Mouse (Mus musculus): ENCODE measurements around the gene Kcnj12. TPM values are rescaled to one million over a fixed set of nuclear protein-coding genes. Genes with fewer than 3 reads are reported as not detected.

The Kcnj12 gene
- total and polyA plus RNA-seq, 3 experiments = not detected

- DNase-seq (ENCODE audit: low read depth, low spot score) = no peak
- Histone ChIP-seq H3K4me3 (ENCODE audit: control insufficient read depth in 1 of 2, insufficient read depth in 1 of 2, low read depth in 2 of 2, low read length in 2 of 2) (no peak overlapping the region), H3K27me3 (ENCODE audit: control insufficient read depth in 1 of 2, insufficient read depth in 2 of 2, low read length in 2 of 2) (peaks cover 2 to 13% of the 10 kb centered on the region in 2 experiments; a peak in 3 of 4 replicates), H3K4me1 (ENCODE audit: control insufficient read depth in 1 of 2, insufficient read depth in 2 of 2, low read length in 2 of 2) (no peaks in the 10 kb centered on the region), H3K36me3 (ENCODE audit: control insufficient read depth in 1 of 2, insufficient read depth in 2 of 2, low read length in 2 of 2) (no peaks in the 10 kb centered on the region), H3K9ac (ENCODE audit: control insufficient read depth, low read depth, low read length, poor library complexity, severe bottlenecking) (no peak overlapping the region), H3K27ac (ENCODE audit: control insufficient read depth, low read depth, low read length) (no peak overlapping the region), H3K9me3 (replicated peaks; ENCODE audit: insufficient read depth, low read length) (no peaks in the 10 kb centered on the region), H3K79me2 (ENCODE audit: control insufficient read depth, insufficient read depth, low read length, poor library complexity) (no peaks in the 10 kb centered on the region)
- TF ChIP-seq MEF2A (IDR thresholded peaks at IDR 0.05; ENCODE audit: extremely low read depth, insufficient replicate concordance, low read depth, low read length, poor library complexity, severe bottlenecking) (no peak), CTCF (IDR thresholded peaks at IDR 0.05 in 2 of 3, conservative IDR thresholded peaks at IDR 0.05 in 1 of 3; ENCODE audit: control insufficient read depth in 1 of 3, insufficient read depth in 1 of 3, low read depth in 2 of 3, low read length in 3 of 3, poor library complexity in 1 of 3, severe bottlenecking in 1 of 3) (peak in 2 of 3 experiments; percentile 24 to 28; a peak in 2 of 6 replicates)
Measured at GRCm38 (mm10) chr11:60976234-60976633, 46.1 kb upstream of the Kcnj12 start.

GRCm38 (mm10) chr11:60976742-60977141 is 45.6 kb upstream of the Kcnj12 start:
- no peaks in the 10 kb centered on the region for H3K79me2 ChIP-seq (ENCODE audit: control insufficient read depth, insufficient read depth, low read length, poor library complexity)
- peak; percentile 64 for DNase-seq (ENCODE audit: low read depth, low spot score)
- H3K27me3 ChIP-seq (ENCODE audit: control insufficient read depth in 1 of 2, insufficient read depth in 2 of 2, low read length in 2 of 2) = peaks cover 2 to 13% of the 10 kb centered on the region in 2 experiments; a peak in 3 of 4 replicates
- H3K4me3 ChIP-seq (ENCODE audit: control insufficient read depth in 1 of 2, insufficient read depth in 1 of 2, low read depth in 2 of 2, low read length in 2 of 2) = no peak overlapping the region
- TF ChIP-seq CTCF (IDR thresholded peaks at IDR 0.05 in 2 of 3, conservative IDR thresholded peaks at IDR 0.05 in 1 of 3; ENCODE audit: control insufficient read depth in 1 of 3, insufficient read depth in 1 of 3, low read depth in 2 of 3, low read length in 3 of 3, poor library complexity in 1 of 3, severe bottlenecking in 1 of 3) (peak in 2 of 3 experiments; percentile 46 to 59; a peak in 4 of 6 replicates), SMC3 (IDR thresholded peaks at IDR 0.05; ENCODE audit: low read depth, low read length) (peak; percentile 58), TAL1 (IDR thresholded peaks at IDR 0.05; ENCODE audit: low read length) (no peak), POLR2AphosphoS5 (IDR thresholded peaks at IDR 0.05; ENCODE audit: borderline replicate concordance, low read depth, low read length) (no peak), RAD21 (IDR thresholded peaks at IDR 0.05; ENCODE audit: low read depth, low read length) (peak; percentile 29), ZC3H11A (IDR thresholded peaks at IDR 0.05; ENCODE audit: low read depth, low read length) (no peak)
- H3K4me1 ChIP-seq (ENCODE audit: control insufficient read depth in 1 of 2, insufficient read depth in 2 of 2, low read length in 2 of 2) = no peaks in the 10 kb centered on the region
- no peaks in the 10 kb centered on the region for H3K9me3 ChIP-seq (replicated peaks; ENCODE audit: insufficient read depth, low read length)
- H3K36me3 ChIP-seq (ENCODE audit: control insufficient read depth in 1 of 2, insufficient read depth in 2 of 2, low read length in 2 of 2) = no peaks in the 10 kb centered on the region
- H3K27ac ChIP-seq (ENCODE audit: control insufficient read depth, low read depth, low read length) = no peak overlapping the region
- H3K9ac ChIP-seq (ENCODE audit: control insufficient read depth, low read depth, low read length, poor library complexity, severe bottlenecking) = no peak overlapping the region

- no peak for DNase-seq (ENCODE audit: low read depth, low spot score)
- H3K27ac ChIP-seq (ENCODE audit: control insufficient read depth, low read depth, low read length) = no peak overlapping the region
- H3K9me3 ChIP-seq (replicated peaks; ENCODE audit: insufficient read depth, low read length) = no peaks in the 10 kb centered on the region
- no peak for TF ChIP-seq RAD21 (IDR thresholded peaks at IDR 0.05; ENCODE audit: low read depth, low read length)
- no peak overlapping the region for H3K9ac ChIP-seq (ENCODE audit: control insufficient read depth, low read depth, low read length, poor library complexity, severe bottlenecking)
- no peaks in the 10 kb centered on the region for H3K36me3 ChIP-seq (ENCODE audit: control insufficient read depth in 1 of 2, insufficient read depth in 2 of 2, low read length in 2 of 2)
- no peak overlapping the region for H3K4me3 ChIP-seq (ENCODE audit: control insufficient read depth in 1 of 2, insufficient read depth in 1 of 2, low read depth in 2 of 2, low read length in 2 of 2)
- peaks cover 2 to 11% of the 10 kb centered on the region in 2 experiments; a peak in 3 of 4 replicates for H3K27me3 ChIP-seq (ENCODE audit: control insufficient read depth in 1 of 2, insufficient read depth in 2 of 2, low read length in 2 of 2)
- no peaks in the 10 kb centered on the region for H3K79me2 ChIP-seq (ENCODE audit: control insufficient read depth, insufficient read depth, low read length, poor library complexity)
- H3K4me1 ChIP-seq (ENCODE audit: control insufficient read depth in 1 of 2, insufficient read depth in 2 of 2, low read length in 2 of 2) = no peaks in the 10 kb centered on the region
Measured at GRCm38 (mm10) chr11:60977153-60977552, 45.2 kb upstream of the Kcnj12 start.

GRCm38 (mm10) chr11:60978658-60979057 is 43.7 kb upstream of the Kcnj12 start:
- Histone ChIP-seq H3K27ac (ENCODE audit: control insufficient read depth, low read depth, low read length) (no peak overlapping the region), H3K79me2 (ENCODE audit: control insufficient read depth, insufficient read depth, low read length, poor library complexity) (no peaks in the 10 kb centered on the region), H3K4me3 (ENCODE audit: control insufficient read depth in 1 of 2, insufficient read depth in 1 of 2, low read depth in 2 of 2, low read length in 2 of 2) (no peak overlapping the region), H3K27me3 (ENCODE audit: control insufficient read depth in 1 of 2, insufficient read depth in 2 of 2, low read length in 2 of 2) (peaks cover 5 to 8% of the 10 kb centered on the region in 2 experiments), H3K9me3 (replicated peaks; ENCODE audit: insufficient read depth, low read length) (no peaks in the 10 kb centered on the region), H3K9ac (ENCODE audit: control insufficient read depth, low read depth, low read length, poor library complexity, severe bottlenecking) (no peak overlapping the region), H3K4me1 (ENCODE audit: control insufficient read depth in 1 of 2, insufficient read depth in 2 of 2, low read length in 2 of 2) (no peaks in the 10 kb centered on the region), H3K36me3 (ENCODE audit: control insufficient read depth in 1 of 2, insufficient read depth in 2 of 2, low read length in 2 of 2) (no peaks in the 10 kb centered on the region)
- DNase-seq (ENCODE audit: low read depth, low spot score) = no peak
- TF ChIP-seq TBP (IDR thresholded peaks at IDR 0.05; ENCODE audit: low read depth, low read length) (no peak), KAT2A (conservative IDR thresholded peaks at IDR 0.05; ENCODE audit: low read depth, low read length) (no peak), USF2 (IDR thresholded peaks at IDR 0.05; ENCODE audit: borderline replicate concordance in 1 of 2, insufficient read depth in 1 of 2, low read depth in 1 of 2, low read length in 2 of 2) (no peak), GATA1 (IDR thresholded peaks at IDR 0.05; ENCODE audit: low read depth, low read length) (no peak), ZNF384 (IDR thresholded peaks at IDR 0.05; ENCODE audit: low read depth, low read length) (no peak), MXI1 (IDR thresholded peaks at IDR 0.05; ENCODE audit: low read depth, low read length) (no peak), GABPA (IDR thresholded peaks at IDR 0.05; ENCODE audit: low read depth, low read length) (no peak), MEF2A (IDR thresholded peaks at IDR 0.05; ENCODE audit: extremely low read depth, insufficient replicate concordance, low read depth, low read length, poor library complexity, severe bottlenecking) (no peak), SIN3A (IDR thresholded peaks at IDR 0.05; ENCODE audit: low read length) (no peak), CHD2 (IDR thresholded peaks at IDR 0.05; ENCODE audit: low read length) (no peak), ETS1 (IDR thresholded peaks at IDR 0.05; ENCODE audit: low read depth, low read length) (no peak), TAL1 (IDR thresholded peaks at IDR 0.05; ENCODE audit: low read length) (no peak), ZMIZ1 (IDR thresholded peaks at IDR 0.05; ENCODE audit: low read depth, low read length) (no peak), UBTF (IDR thresholded peaks at IDR 0.05; ENCODE audit: borderline replicate concordance, insufficient read depth, low read depth, low read length) (no peak)
